Mouse (Mus musculus) midbrain, embryonic 15.5 days (tissue): ENCODE data around the gene Polr2f. TPM values are rescaled to one million over a fixed set of nuclear protein-coding genes. Genes with fewer than 3 reads are reported as not detected.

ENCODE experiments used
- ATAC-seq: fragments of 200-750 bp; cut with Nextera tagmentation; replicated peaks from 2 replicates; pipeline ENCODE4 v1.8.0; 2017; ENCODE audit warnings: moderate TSS enrichment
- H3K27ac ChIP-seq: fragments of 300-500 bp; sonication (generic); 2 replicates; pipeline ENCODE4 v1.5.1; 2015; ENCODE audit warnings: mild to moderate bottlenecking, inconsistent platforms
- H3K27me3 ChIP-seq: fragments of 300-500 bp; sonication (generic); replicated peaks from 2 replicates; pipeline ENCODE4 v1.6.1; 2015; ENCODE audit warnings: inconsistent platforms
- H3K36me3 ChIP-seq: fragments of 300-500 bp; sonication (generic); replicated peaks from 2 replicates; pipeline ENCODE4 v1.6.1; 2015; ENCODE audit warnings: inconsistent platforms
- H3K4me1 ChIP-seq: fragments of 300-500 bp; sonication (generic); 2 replicates; pipeline ENCODE4 v1.6.1; 2015; ENCODE audit warnings: inconsistent platforms
- H3K4me2 ChIP-seq: fragments of 300-500 bp; sonication (generic); 2 replicates; pipeline ENCODE4 v1.6.1; 2015; ENCODE audit warnings: inconsistent platforms, mild to moderate bottlenecking, moderate library complexity
- H3K4me3 ChIP-seq: fragments of 300-500 bp; sonication (generic); 2 replicates; pipeline ENCODE4 v1.5.1; 2015; ENCODE audit warnings: mild to moderate bottlenecking, inconsistent platforms
- H3K9ac ChIP-seq: fragments of 300-500 bp; sonication (generic); 2 replicates; pipeline ENCODE4 v1.6.1; 2015; ENCODE audit warnings: mild to moderate bottlenecking, inconsistent platforms
- H3K9me3 ChIP-seq: fragments of 300-500 bp; sonication (generic); 2 replicates; pipeline ENCODE4 v1.6.1; 2016; ENCODE audit warnings: inconsistent platforms
- WGBS: fragments of 180-500 bp; shearing (Covaris S2); methylation state at CpG from one replicate; pipeline ENCODE4 v1.1.7; 2015; ENCODE audit warnings: mixed read lengths; 5-methylcytosine and 5-hydroxymethylcytosine counted together
- polyA plus RNA-seq: library from polyadenylated mRNA; unstranded; fragments of >200 nt; fragmentation: Nextera tagmentation; extraction: Ambion mirVana; gene quantifications from 2 replicates; pipeline ENCODE4 v1.2.1, GENCODE M21; 2015

The Polr2f gene
- polyA plus RNA-seq, 1 experiment from 2014 or later, result 243 TPM

DNA sequence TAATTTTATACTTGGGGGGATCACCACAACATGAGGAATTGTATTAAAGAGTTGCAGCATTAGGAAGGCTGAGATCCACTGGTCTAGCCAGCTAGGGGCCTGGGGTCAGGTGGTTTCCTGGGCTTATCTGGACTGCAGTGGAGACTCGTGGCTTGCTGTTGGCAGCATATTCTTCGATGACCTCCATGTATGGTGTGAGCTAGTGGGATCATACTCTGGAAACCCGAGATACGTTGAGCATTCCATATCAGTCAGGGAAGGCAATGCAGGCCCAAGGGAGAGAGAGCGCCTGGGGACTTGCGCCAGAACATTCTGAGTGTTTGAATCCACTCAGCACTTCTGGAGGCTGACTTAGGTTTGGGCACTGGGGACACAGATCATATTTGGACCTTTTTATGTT, 17.1 kb upstream of the Polr2f start:
- Histone ChIP-seq H3K4me3 (no peak overlapping the region), H3K9ac (no peak overlapping the region), H3K4me2 (no peak overlapping the region), H3K36me3 (peaks cover 43% of the 10 kb centered on the region), H3K4me1 (no peaks in the 10 kb centered on the region), H3K9me3 (no peaks in the 10 kb centered on the region), H3K27me3 (no peaks in the 10 kb centered on the region), H3K27ac (no peak overlapping the region)
- WGBS, result 92% methylated on average over 6 of the region's 6 CpGs
- ATAC-seq, result no peak

DNA sequence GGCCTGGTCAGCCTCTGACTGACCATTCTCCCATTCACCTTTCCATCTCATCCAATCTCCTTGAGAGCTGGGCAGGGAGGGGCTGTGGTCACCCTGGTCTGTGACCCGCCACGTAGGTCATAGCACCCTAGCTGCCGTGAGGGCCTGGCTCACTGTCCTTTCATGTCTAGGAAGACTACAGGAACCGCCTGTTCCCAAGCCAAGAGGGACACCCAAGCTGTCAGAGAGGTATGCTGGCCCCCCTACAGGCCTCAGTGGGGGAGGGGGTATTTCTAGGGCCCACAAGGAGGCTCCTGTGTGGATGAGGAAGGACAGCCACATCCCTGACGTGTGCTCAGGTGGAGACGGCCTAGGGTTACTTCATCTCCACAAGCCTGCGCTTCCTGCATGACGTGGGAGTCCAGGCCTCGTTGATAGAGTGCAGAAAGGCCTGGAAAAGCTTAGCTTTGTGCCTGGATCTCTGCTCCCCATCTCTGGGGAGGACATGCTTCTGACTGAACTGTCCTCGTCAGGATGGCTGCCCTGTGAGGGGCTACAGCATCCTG, 16.4 kb upstream of the Polr2f start:
- WGBS, result 86% methylated on average over 10 of the region's 10 CpGs

DNA sequence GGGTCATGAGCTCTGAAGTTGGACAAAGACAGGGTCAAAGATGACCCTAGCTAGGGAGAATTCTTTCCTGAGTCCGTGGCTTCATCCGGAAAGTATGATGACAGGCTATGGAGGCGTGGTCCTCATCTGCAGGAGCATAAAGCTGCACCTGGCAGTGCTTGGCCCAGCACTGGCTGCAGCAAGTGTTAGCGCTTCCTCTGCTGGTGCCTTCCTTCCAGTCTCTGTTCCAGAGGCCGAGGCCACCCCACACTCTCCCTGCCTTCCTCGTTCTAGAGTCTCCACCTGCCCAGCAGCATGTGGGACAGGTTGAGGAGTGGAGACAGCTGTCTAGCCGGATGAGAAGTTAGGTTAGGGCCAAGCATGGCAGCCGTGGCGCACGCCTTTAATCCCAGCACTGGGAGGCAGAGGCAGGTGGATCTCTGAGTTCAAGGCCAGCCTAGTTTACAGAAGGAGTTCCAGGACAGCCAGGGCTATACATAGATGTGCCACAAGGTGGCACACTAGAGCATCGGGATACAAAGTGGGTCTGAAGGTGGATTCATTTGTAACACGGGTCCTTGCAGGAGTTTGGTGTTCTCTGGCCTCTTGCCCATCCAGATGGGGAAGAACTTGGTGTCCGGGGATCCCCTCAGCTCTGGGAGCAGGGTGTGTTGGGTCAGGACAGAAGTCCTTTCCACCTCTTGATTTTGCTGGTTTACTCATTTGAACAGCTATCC, 14.4 kb upstream of the Polr2f start:
- Histone ChIP-seq H3K4me2 (no peak overlapping the region), H3K27ac (no peak overlapping the region), H3K9ac (no peak overlapping the region), H3K27me3 (no peaks in the 10 kb centered on the region), H3K4me1 (no peaks in the 10 kb centered on the region), H3K4me3 (no peak overlapping the region), H3K9me3 (no peaks in the 10 kb centered on the region), H3K36me3 (peaks cover 58% of the 10 kb centered on the region)
- ATAC-seq, result no peak
- 84% methylated on average over 13 of the region's 13 CpGs for WGBS

More for the DNA sequence above, 16.4 kb upstream of the Polr2f start:
- H3K27me3 ChIP-seq, result no peaks in the 10 kb centered on the region
- no peaks in the 10 kb centered on the region for H3K9me3 ChIP-seq
- ATAC-seq, result no peak
- H3K9ac ChIP-seq, result no peak overlapping the region
- no peak overlapping the region for H3K4me3 ChIP-seq
- H3K4me2 ChIP-seq, result no peak overlapping the region
- no peak overlapping the region for H3K27ac ChIP-seq
- no peaks in the 10 kb centered on the region for H3K4me1 ChIP-seq
- H3K36me3 ChIP-seq, result peaks cover 45% of the 10 kb centered on the region

DNA sequence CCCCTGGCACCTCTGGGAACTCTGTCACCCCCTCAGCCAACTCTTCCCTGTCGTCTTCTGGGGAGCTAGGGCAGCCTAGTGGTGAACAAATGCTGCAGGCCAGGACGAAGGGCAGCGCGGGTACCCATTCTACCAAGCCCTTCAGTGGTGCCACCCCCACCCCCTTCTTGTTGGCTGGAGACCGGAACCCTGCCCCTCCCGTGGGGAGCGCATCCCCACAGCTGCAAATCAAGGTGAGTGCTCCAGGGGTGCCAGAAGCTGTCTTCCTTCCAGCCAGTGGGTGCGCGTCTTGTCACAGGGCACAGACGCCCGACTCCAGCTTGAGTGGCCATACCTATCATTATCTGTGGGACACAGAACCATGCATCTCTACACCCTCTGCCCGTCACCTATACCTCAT, 13.7 kb upstream of the Polr2f start:
- peaks cover 66% of the 10 kb centered on the region for H3K36me3 ChIP-seq

DNA sequence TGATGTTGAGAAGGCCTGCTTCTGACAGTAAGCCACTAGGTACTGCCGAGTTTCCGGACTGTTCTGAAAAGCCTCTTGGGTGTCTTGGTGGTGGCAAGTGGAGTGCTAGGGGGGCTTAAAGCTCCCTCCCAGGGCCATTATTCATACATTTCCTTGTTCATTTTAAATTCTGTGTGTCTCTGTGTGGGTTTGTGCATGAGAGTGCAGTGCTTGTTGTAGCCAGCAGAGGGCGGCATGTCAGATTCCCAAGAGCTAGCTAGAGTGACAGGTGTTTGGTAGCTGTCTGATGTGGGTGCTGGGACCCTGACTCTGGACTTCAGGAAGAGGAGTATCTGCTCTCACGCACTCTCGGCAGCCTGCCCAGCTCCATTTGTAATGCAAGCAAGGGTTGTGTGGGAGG, 12.6 kb upstream of the Polr2f start:
- Histone ChIP-seq H3K4me3 (no peak overlapping the region), H3K27me3 (no peaks in the 10 kb centered on the region), H3K9me3 (no peaks in the 10 kb centered on the region), H3K9ac (no peak overlapping the region), H3K36me3 (peaks cover 63% of the 10 kb centered on the region), H3K4me2 (no peak overlapping the region), H3K4me1 (no peaks in the 10 kb centered on the region), H3K27ac (no peak overlapping the region)
- 91% methylated on average over 5 of the region's 5 CpGs for WGBS
- no peak for ATAC-seq

More for the DNA sequence above, 13.7 kb upstream of the Polr2f start:
- H3K4me2 ChIP-seq, result no peak overlapping the region
- WGBS, result 93% methylated on average over 12 of the region's 12 CpGs
- H3K4me1 ChIP-seq, result no peaks in the 10 kb centered on the region
- no peaks in the 10 kb centered on the region for H3K27me3 ChIP-seq
- no peak for ATAC-seq
- no peak overlapping the region for H3K9ac ChIP-seq
- H3K27ac ChIP-seq, result no peak overlapping the region
- no peak overlapping the region for H3K4me3 ChIP-seq
- no peaks in the 10 kb centered on the region for H3K9me3 ChIP-seq

DNA sequence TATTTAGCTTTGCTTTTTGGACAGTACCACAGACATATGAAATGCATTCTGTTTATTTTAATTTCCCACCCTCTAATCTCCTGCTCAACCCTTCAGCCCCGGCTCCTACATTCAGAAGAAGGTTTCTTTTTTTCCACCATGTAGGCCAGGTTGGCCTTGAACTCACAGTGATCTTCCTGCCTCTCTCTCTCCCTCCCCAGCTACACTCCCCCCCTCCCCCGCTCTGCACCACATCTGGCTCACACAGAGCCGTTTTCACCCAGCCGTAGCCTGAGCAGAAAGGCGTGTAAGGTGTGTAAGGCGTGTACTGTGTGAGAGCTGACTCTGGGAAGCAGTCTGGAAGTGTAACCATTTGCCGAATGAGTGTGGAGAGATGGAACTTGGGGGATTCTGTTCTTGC, 11.5 kb upstream of the Polr2f start:
- H3K27me3 ChIP-seq, result no peaks in the 10 kb centered on the region
- H3K4me2 ChIP-seq, result no peak overlapping the region
- H3K9ac ChIP-seq, result no peak overlapping the region
- no peaks in the 10 kb centered on the region for H3K9me3 ChIP-seq
- 80% methylated on average over 7 of the region's 7 CpGs for WGBS
- H3K27ac ChIP-seq, result no peak overlapping the region
- H3K4me3 ChIP-seq, result no peak overlapping the region
- H3K4me1 ChIP-seq, result no peaks in the 10 kb centered on the region
- ATAC-seq, result no peak
- peaks cover 56% of the 10 kb centered on the region for H3K36me3 ChIP-seq

DNA sequence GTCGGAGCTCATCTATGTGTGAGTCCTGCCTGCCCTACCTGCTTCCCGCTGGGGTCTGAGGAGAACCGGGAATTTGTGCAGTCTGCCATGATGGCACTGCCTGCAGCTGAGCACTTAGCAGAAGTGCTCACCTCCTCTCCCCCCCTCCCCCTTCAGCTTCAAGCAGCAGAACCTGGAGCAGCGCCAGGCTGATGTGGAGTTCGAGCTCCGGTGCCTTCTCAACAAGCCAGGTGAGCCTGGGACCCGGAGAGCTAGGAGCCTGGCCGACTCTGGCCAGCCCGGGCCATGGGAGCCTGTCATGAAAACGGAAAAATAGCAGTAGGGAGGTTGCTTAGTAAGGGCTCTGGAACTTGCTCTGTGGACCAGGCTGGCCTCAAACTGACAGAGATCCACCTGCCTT, 10.0 kb upstream of the Polr2f start:
- ATAC-seq, result no peak
- H3K4me2 ChIP-seq, result no peak overlapping the region
- no peaks in the 10 kb centered on the region for H3K9me3 ChIP-seq
- no peak overlapping the region for H3K9ac ChIP-seq
- WGBS, result 86% methylated on average over 10 of the region's 10 CpGs
- no peak overlapping the region for H3K4me3 ChIP-seq
- H3K27me3 ChIP-seq, result no peaks in the 10 kb centered on the region
- no peak overlapping the region for H3K27ac ChIP-seq
- peaks cover 44% of the 10 kb centered on the region for H3K36me3 ChIP-seq
- H3K4me1 ChIP-seq, result no peaks in the 10 kb centered on the region

DNA sequence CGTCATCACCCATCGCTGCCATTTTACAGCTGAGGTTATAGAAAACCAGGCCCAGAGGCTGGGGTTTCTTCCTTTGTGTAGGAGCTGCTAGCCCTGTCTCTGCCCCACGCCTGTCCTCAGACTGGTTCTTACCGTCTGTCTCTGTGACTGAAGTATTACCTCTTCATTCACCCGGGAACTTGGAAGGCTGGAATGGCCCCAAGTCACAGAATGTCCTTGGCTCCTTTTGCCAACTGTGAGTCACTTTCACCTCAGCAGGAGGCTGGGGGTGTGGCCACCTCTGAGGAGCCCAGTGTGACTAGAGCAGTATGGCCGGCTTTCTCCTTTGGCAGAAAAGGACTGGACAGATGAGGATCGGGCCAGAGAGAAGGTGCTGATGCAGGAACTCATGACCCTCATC, 9.4 kb upstream of the Polr2f start:
- Histone ChIP-seq H3K9me3 (no peaks in the 10 kb centered on the region), H3K4me3 (no peak overlapping the region), H3K27ac (no peak overlapping the region), H3K4me1 (no peaks in the 10 kb centered on the region), H3K9ac (no peak overlapping the region), H3K36me3 (peaks cover 40% of the 10 kb centered on the region), H3K27me3 (no peaks in the 10 kb centered on the region), H3K4me2 (no peak overlapping the region)
- no peak for ATAC-seq
- WGBS, result 75% methylated on average over 7 of the region's 7 CpGs

DNA sequence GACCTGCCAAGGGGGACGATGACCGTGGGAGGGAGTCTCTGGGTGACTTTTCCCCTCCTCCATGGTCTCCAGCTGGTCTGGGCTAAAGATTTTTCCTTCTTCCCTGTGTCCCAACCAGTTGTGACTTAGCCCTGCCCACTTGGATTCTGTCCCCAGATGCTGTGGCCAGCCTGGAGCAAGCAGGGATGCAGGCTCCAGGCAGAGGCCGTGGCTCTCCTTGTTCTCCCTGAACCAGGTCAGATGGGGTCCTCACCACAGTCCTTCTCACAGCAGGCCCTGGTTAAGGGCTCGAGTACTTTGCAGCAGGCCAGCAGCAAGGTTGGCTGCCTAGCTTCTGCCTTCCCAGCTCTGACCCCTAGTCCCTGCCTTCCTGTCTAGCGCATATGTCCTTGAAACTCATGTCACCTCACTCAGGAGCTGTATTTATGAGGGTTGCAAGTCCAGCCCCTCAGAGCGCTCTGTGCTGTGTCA, 7.6 kb upstream of the Polr2f start:
- Histone ChIP-seq H3K4me1 (no peaks in the 10 kb centered on the region), H3K27me3 (no peaks in the 10 kb centered on the region), H3K9me3 (no peaks in the 10 kb centered on the region), H3K36me3 (peaks cover 27% of the 10 kb centered on the region), H3K9ac (no peak overlapping the region), H3K27ac (no peak overlapping the region), H3K4me2 (no peak overlapping the region), H3K4me3 (no peak overlapping the region)
- WGBS, result 90% methylated on average over 6 of the region's 6 CpGs
- no peak for ATAC-seq

DNA sequence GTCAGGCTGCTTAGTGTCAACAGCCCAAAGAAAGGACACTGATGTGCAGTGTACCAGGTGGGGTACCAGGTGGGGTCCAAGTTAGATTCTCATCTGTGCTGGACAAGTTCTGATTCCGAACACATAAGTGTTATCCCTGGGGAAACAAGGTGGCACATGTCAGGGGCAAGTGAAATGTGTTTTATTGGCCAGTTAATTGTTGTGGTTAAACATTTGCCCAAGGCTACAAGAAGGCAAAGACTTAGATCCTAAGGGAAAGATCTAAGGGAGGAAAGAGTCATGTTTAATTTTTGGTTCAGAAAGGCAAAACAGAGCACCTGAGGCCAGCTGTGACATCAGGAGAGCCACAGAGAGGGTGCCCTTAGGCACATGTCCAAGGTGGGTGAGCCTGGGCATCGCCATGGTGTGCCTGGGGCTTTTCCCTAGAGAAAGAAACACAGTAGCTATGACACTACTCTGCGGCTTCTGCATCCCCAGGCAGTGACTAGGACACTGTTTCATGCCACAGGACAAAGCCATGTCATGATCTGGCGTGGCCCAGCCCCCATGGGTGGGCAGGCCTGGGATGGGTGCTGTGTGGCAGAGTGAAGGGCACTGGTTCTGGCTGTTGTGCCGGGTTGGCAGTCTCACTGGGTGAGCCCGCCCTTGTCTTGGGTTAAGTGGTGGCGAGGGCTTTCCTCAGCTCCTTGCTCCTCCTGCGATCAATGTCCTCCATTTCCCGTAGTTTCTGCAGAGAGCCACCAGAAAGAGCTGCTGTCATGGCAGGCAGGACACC, 6.1 kb upstream of the Polr2f start:
- Histone ChIP-seq H3K4me3 (no peak overlapping the region), H3K9me3 (no peaks in the 10 kb centered on the region), H3K27me3 (no peaks in the 10 kb centered on the region), H3K9ac (no peak overlapping the region), H3K4me1 (no peaks in the 10 kb centered on the region), H3K4me2 (no peak overlapping the region), H3K27ac (no peak overlapping the region), H3K36me3 (peaks cover 22% of the 10 kb centered on the region; the same call in 1 of the 2 replicates)
- 84% methylated on average over 9 of the region's 9 CpGs for WGBS
- ATAC-seq, result no peak

DNA sequence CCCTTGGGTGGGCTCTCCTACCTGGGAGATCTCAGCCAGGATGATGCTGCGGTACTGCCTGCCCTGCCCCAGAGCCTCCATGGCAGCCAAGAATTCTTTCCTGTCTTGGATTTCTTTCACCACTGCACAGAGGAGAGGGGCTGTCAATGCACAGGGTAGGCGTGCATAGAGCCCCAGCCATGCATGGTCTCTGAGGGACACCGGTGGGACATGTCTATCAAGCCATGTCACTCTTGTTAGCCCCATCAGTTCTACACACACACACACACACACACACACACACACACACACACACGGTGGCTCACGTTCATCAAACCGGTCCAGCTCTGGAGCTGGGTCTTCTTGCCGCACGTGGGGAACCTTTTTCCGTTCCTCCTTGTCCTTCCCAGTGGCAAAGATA, 5.5 kb upstream of the Polr2f start:
- Histone ChIP-seq H3K27me3 (no peaks in the 10 kb centered on the region), H3K27ac (no peak overlapping the region), H3K4me2 (no peak overlapping the region), H3K36me3 (peaks cover 15% of the 10 kb centered on the region; the same call in 1 of the 2 replicates), H3K4me1 (peaks cover 5% of the 10 kb centered on the region), H3K9ac (no peak overlapping the region), H3K4me3 (no peak overlapping the region), H3K9me3 (no peaks in the 10 kb centered on the region)
- ATAC-seq, result no peak
- WGBS, result 78% methylated on average over 9 of the region's 9 CpGs

DNA sequence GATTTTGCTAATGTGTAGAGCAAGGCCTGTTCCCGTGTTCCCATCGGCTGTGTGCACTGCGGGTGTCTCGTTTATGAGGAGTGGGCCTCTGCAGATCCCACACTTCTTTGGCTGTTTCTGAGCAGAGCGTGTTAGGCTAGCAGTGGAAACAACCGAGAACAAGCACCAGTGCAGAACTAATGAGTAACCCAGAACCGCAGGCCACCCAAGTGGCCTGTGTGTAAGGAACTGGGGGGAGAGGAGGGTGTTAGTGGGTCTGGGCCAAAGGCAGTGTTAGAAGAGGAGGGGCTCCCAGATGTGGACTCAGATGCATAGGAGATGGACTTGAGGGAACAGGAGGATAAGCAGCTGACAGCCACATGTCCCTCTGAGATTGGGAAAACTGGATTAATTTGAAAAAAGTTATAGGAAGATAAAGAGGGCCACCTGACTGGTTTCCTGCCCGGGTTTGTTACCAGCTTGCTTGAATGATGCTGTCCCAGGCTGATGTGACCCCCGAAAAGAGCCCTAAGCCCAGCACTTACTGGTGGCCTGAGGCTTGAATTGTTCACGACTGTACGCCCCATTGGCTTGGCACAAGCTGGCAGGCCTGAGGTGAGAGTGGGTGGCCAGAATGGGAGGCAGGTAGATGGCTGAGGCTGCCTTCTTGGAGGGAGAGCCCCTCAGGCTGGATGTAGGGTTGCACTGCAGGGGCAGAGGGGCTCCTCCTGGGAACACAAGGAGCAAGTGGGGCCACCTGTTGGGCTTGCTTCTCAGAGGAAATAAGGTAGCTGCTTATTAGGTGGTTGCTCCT, 4.8 kb upstream of the Polr2f start:
- 72% methylated on average over 11 of the region's 11 CpGs for WGBS
- Histone ChIP-seq H3K4me3 (no peak overlapping the region), H3K9ac (no peak overlapping the region), H3K27me3 (no peaks in the 10 kb centered on the region), H3K4me2 (no peak overlapping the region), H3K9me3 (no peaks in the 10 kb centered on the region), H3K27ac (no peak overlapping the region), H3K36me3 (peaks cover 12% of the 10 kb centered on the region; the same call in 1 of the 2 replicates), H3K4me1 (peaks cover 10% of the 10 kb centered on the region)
- ATAC-seq, result no peak
